Mouse (Mus musculus): Measurements from ENCODE around the gene Ccdc113. TPM values are rescaled to one million over a fixed set of nuclear protein-coding genes. Genes with fewer than 3 reads are reported as not detected.

Ccdc113 gene
- polyA plus RNA-seq, 1 experiment from 2014 or later = 2.4 TPM

DNA sequence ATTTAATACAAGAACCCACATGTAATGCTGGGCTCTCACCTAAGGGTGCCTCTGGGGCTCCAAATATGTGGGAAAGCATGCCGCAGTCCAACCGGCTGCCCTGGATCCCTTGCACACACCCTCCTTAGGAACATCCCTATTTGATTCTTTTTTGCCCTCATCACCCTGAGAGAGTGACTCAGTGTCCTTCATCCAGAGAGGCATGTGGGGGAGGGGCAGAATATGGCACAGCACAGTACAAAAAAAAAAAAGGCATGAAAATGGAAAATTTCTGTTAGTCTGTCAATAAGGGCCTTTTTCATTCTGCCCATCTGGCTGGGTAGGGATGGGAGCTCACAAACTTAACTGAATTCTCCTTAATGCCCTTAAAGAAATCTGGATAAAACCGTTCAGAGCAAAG lies 36.1 kb upstream of the Ccdc113 start:
- Histone ChIP-seq H3K9me3 (ENCODE audit: control insufficient read depth, low read length) (no peaks in the 10 kb centered on the region), H3K4me3 (ENCODE audit: control insufficient read depth in 1 of 2, insufficient read depth in 1 of 2, low read depth in 1 of 2, low read length in 2 of 2) (no peak overlapping the region), H3K27ac (replicated peaks in 1 of 2; ENCODE audit: control insufficient read depth in 1 of 2, insufficient read depth in 1 of 2, low read depth in 2 of 2, low read length in 2 of 2) (no peak overlapping the region), H3K4me1 (ENCODE audit: control insufficient read depth in 2 of 2, insufficient read depth in 2 of 2, low read length in 2 of 2) (no peaks in the 10 kb centered on the region), H3K27me3 (ENCODE audit: control insufficient read depth, insufficient read depth, low read length) (no peaks in the 10 kb centered on the region), H3K9ac (ENCODE audit: low read length) (no peak overlapping the region), H3K36me3 (ENCODE audit: control insufficient read depth, insufficient read depth, low read length) (no peaks in the 10 kb centered on the region), H3K4me2 (ENCODE audit: low read length) (no peak overlapping the region)
- ATAC-seq (ENCODE audit: insufficient number of reproducible peaks, insufficient read depth, low FRiP score, low read depth) = no peak
- WGBS = 75% methylated on average over 3 of the region's 3 CpGs

DNA sequence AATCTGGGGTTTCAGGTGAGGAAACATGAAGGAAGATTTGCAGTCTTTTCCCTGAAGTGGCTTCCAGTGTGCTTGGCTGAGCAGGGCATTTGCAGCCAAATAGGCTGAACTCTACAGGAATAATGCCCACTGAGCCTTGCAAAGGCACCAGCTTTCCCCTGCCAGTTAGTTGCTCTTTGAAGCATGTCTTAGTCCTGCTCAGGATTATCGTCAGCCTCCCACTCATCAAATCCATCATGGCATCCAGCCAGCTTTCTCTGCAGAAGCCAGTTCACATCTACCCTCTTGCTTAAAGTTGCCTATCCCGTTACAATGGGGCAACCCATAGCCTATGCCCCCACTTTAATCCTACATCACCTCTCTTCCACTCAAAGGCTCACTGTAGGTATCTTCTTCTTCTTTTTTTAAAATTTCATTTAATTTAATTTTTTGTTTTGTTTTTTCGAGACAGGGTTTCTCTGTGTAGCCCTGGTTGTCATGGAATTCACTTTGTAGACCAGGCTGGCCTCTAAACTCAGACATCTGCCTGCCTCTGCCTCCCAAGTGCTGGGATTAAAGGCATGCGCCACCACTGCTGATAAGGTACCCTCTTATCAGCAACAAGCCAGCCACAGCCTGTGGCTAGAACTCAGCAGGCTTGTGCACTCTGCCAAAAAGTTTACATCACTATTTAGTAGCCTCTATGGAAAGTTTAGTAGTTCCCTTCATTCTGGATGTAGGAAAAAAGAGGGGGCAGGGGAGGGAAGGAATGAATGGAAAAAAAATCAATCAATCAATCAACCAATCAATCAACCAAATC lies 34.4 kb upstream of the Ccdc113 start:
- no peak for ATAC-seq (ENCODE audit: insufficient number of reproducible peaks, insufficient read depth, low FRiP score, low read depth)
- 52% methylated on average over 4 of the region's 4 CpGs for WGBS

DNA sequence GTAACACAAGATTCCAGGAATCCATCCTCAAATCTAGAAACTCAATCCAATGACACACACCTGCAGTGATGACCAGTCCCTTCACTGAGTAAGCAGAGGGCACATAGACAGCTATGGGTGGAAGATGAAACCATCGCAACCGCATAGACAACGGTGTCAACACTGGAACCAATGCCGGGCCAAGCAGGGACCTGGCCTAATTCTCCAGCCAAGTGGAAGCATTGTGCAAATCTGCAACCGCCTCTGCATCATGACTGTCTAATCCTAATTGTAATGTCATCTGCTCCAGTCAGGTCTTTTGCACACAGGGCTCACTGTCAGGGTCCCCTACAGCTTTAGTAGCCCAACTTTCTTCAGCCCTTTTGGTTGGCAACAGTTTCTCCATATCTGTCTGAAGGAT lies 33.4 kb upstream of the Ccdc113 start:
- no peak for ATAC-seq (ENCODE audit: insufficient number of reproducible peaks, insufficient read depth, low FRiP score, low read depth)
- 95% methylated on average over 5 of the region's 5 CpGs for WGBS
- H3K36me3 ChIP-seq (ENCODE audit: control insufficient read depth, insufficient read depth, low read length) = no peaks in the 10 kb centered on the region
- H3K9ac ChIP-seq (ENCODE audit: low read length) = no peak overlapping the region
- no peaks in the 10 kb centered on the region for H3K9me3 ChIP-seq (ENCODE audit: control insufficient read depth, low read length)
- no peaks in the 10 kb centered on the region for H3K4me1 ChIP-seq (ENCODE audit: control insufficient read depth in 2 of 2, insufficient read depth in 2 of 2, low read length in 2 of 2)
- no peaks in the 10 kb centered on the region for H3K27me3 ChIP-seq (ENCODE audit: control insufficient read depth, insufficient read depth, low read length)
- no peak overlapping the region for H3K27ac ChIP-seq (replicated peaks in 1 of 2; ENCODE audit: control insufficient read depth in 1 of 2, insufficient read depth in 1 of 2, low read depth in 2 of 2, low read length in 2 of 2)
- H3K4me3 ChIP-seq (ENCODE audit: control insufficient read depth in 1 of 2, insufficient read depth in 1 of 2, low read depth in 1 of 2, low read length in 2 of 2) = no peak overlapping the region
- H3K4me2 ChIP-seq (ENCODE audit: low read length) = no peak overlapping the region

More for the DNA sequence above, 34.4 kb upstream of the Ccdc113 start:
- Histone ChIP-seq H3K9me3 (ENCODE audit: control insufficient read depth, low read length) (no peaks in the 10 kb centered on the region), H3K4me1 (ENCODE audit: control insufficient read depth in 2 of 2, insufficient read depth in 2 of 2, low read length in 2 of 2) (no peaks in the 10 kb centered on the region), H3K9ac (ENCODE audit: low read length) (no peak overlapping the region), H3K27ac (replicated peaks in 1 of 2; ENCODE audit: control insufficient read depth in 1 of 2, insufficient read depth in 1 of 2, low read depth in 2 of 2, low read length in 2 of 2) (no peak overlapping the region), H3K4me3 (ENCODE audit: control insufficient read depth in 1 of 2, insufficient read depth in 1 of 2, low read depth in 1 of 2, low read length in 2 of 2) (no peak overlapping the region), H3K36me3 (ENCODE audit: control insufficient read depth, insufficient read depth, low read length) (no peaks in the 10 kb centered on the region), H3K27me3 (ENCODE audit: control insufficient read depth, insufficient read depth, low read length) (no peaks in the 10 kb centered on the region), H3K4me2 (ENCODE audit: low read length) (no peak overlapping the region)

DNA sequence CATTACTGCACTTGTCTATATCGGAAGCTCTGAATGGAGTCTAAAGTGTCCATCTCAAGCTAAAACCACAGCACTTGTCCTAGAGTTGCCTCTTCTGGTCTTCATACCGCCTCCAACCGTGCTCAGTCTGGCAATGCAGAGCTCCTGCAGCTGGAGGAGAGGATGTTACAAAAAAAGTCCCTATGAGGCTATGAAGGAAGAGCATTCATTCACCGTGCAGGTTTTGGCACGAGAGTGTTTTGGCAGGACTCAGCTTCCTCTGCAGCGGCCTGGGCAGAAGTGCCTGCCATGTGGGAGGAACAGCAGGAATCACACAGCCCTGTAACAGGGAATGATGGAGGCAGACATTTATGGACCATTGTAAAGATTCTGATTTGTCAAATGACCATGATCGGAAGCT lies 31.5 kb upstream of the Ccdc113 start:
- ATAC-seq (ENCODE audit: insufficient number of reproducible peaks, insufficient read depth, low FRiP score, low read depth) = no peak
- Histone ChIP-seq H3K9me3 (ENCODE audit: control insufficient read depth, low read length) (no peaks in the 10 kb centered on the region), H3K27ac (replicated peaks in 1 of 2; ENCODE audit: control insufficient read depth in 1 of 2, insufficient read depth in 1 of 2, low read depth in 2 of 2, low read length in 2 of 2) (no peak overlapping the region), H3K27me3 (ENCODE audit: control insufficient read depth, insufficient read depth, low read length) (no peaks in the 10 kb centered on the region), H3K4me1 (ENCODE audit: control insufficient read depth in 2 of 2, insufficient read depth in 2 of 2, low read length in 2 of 2) (no peaks in the 10 kb centered on the region), H3K4me2 (ENCODE audit: low read length) (no peak overlapping the region), H3K4me3 (ENCODE audit: control insufficient read depth in 1 of 2, insufficient read depth in 1 of 2, low read depth in 1 of 2, low read length in 2 of 2) (no peak overlapping the region), H3K36me3 (ENCODE audit: control insufficient read depth, insufficient read depth, low read length) (no peaks in the 10 kb centered on the region), H3K9ac (ENCODE audit: low read length) (no peak overlapping the region)
- 69% methylated on average over 7 of the region's 7 CpGs for WGBS

DNA sequence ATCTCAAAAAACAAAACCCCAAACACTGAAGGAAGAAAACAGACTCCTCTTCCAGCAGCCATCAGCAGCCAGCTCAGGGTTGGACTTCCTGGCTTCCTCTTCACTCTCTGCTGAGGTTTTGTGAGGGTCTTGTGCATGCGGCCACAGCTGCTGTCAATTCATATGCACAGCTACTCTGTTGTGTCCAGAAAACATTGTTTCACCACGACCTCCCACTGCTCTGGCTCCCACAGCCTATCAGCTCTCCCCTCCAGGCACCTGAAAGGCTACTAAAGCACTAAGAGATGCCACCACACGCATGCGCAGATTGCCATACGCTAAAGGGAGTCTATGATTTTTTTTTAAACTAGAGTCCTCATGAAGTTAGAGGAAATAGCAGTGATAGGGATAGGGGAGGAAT lies 29.1 kb upstream of the Ccdc113 start:
- Histone ChIP-seq H3K4me1 (ENCODE audit: control insufficient read depth in 2 of 2, insufficient read depth in 2 of 2, low read length in 2 of 2) (no peaks in the 10 kb centered on the region), H3K9ac (ENCODE audit: low read length) (no peak overlapping the region), H3K36me3 (ENCODE audit: control insufficient read depth, insufficient read depth, low read length) (no peaks in the 10 kb centered on the region), H3K4me3 (ENCODE audit: control insufficient read depth in 1 of 2, insufficient read depth in 1 of 2, low read depth in 1 of 2, low read length in 2 of 2) (no peak overlapping the region), H3K27me3 (ENCODE audit: control insufficient read depth, insufficient read depth, low read length) (no peaks in the 10 kb centered on the region), H3K27ac (replicated peaks in 1 of 2; ENCODE audit: control insufficient read depth in 1 of 2, insufficient read depth in 1 of 2, low read depth in 2 of 2, low read length in 2 of 2) (no peak overlapping the region), H3K9me3 (ENCODE audit: control insufficient read depth, low read length) (no peaks in the 10 kb centered on the region), H3K4me2 (ENCODE audit: low read length) (no peak overlapping the region)
- 66% methylated on average over 5 of the region's 5 CpGs for WGBS
- no peak for ATAC-seq (ENCODE audit: insufficient number of reproducible peaks, insufficient read depth, low FRiP score, low read depth)

DNA sequence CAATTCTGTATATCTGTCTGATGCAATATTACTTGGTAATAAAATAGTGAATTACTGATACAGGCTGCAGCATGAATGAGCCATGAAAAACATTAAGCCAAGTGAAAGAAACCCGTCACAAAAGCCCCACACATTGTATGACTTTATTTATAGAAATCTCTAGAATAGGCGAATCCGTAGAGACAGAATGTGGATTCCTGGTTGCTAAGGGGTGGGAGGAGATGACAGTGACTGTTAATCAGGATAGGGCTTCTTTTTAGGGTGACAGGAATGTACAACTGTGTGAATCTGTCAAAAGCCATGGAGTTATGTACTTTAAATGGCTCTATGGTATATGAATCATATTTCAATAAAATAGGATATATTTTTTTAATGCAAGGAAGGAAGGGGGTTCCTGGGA lies 28.3 kb upstream of the Ccdc113 start:
- H3K4me1 ChIP-seq (ENCODE audit: control insufficient read depth in 2 of 2, insufficient read depth in 2 of 2, low read length in 2 of 2) = no peaks in the 10 kb centered on the region
- no peak overlapping the region for H3K4me3 ChIP-seq (ENCODE audit: control insufficient read depth in 1 of 2, insufficient read depth in 1 of 2, low read depth in 1 of 2, low read length in 2 of 2)
- no peak overlapping the region for H3K9ac ChIP-seq (ENCODE audit: low read length)
- no peaks in the 10 kb centered on the region for H3K27me3 ChIP-seq (ENCODE audit: control insufficient read depth, insufficient read depth, low read length)
- H3K36me3 ChIP-seq (ENCODE audit: control insufficient read depth, insufficient read depth, low read length) = no peaks in the 10 kb centered on the region
- H3K27ac ChIP-seq (replicated peaks in 1 of 2; ENCODE audit: control insufficient read depth in 1 of 2, insufficient read depth in 1 of 2, low read depth in 2 of 2, low read length in 2 of 2) = no peak overlapping the region
- H3K9me3 ChIP-seq (ENCODE audit: control insufficient read depth, low read length) = no peaks in the 10 kb centered on the region
- 76% methylated on average over 3 of the region's 3 CpGs for WGBS
- no peak overlapping the region for H3K4me2 ChIP-seq (ENCODE audit: low read length)
- no peak for ATAC-seq (ENCODE audit: insufficient number of reproducible peaks, insufficient read depth, low FRiP score, low read depth)

GRCm38 (mm10) chr8:95506245-95506644 lies 27.6 kb upstream of the Ccdc113 start:
- 66% methylated on average over 5 of the region's 5 CpGs for WGBS
- Histone ChIP-seq H3K27ac (replicated peaks in 1 of 2; ENCODE audit: control insufficient read depth in 1 of 2, insufficient read depth in 1 of 2, low read depth in 2 of 2, low read length in 2 of 2) (no peak overlapping the region), H3K4me3 (ENCODE audit: control insufficient read depth in 1 of 2, insufficient read depth in 1 of 2, low read depth in 1 of 2, low read length in 2 of 2) (no peak overlapping the region), H3K36me3 (ENCODE audit: control insufficient read depth, insufficient read depth, low read length) (no peaks in the 10 kb centered on the region), H3K9ac (ENCODE audit: low read length) (no peak overlapping the region), H3K9me3 (ENCODE audit: control insufficient read depth, low read length) (no peaks in the 10 kb centered on the region), H3K27me3 (ENCODE audit: control insufficient read depth, insufficient read depth, low read length) (no peaks in the 10 kb centered on the region), H3K4me1 (ENCODE audit: control insufficient read depth in 2 of 2, insufficient read depth in 2 of 2, low read length in 2 of 2) (no peaks in the 10 kb centered on the region), H3K4me2 (ENCODE audit: low read length) (no peak overlapping the region)
- no peak for ATAC-seq (ENCODE audit: insufficient number of reproducible peaks, insufficient read depth, low FRiP score, low read depth)

GRCm38 (mm10) chr8:95512257-95512656 lies 21.6 kb upstream of the Ccdc113 start:
- Histone ChIP-seq H3K9me3 (ENCODE audit: control insufficient read depth, low read length) (no peaks in the 10 kb centered on the region), H3K9ac (ENCODE audit: low read length) (no peak overlapping the region), H3K27me3 (ENCODE audit: control insufficient read depth, insufficient read depth, low read length) (no peaks in the 10 kb centered on the region), H3K36me3 (ENCODE audit: control insufficient read depth, insufficient read depth, low read length) (no peaks in the 10 kb centered on the region), H3K4me2 (ENCODE audit: low read length) (no peak overlapping the region), H3K27ac (replicated peaks in 1 of 2; ENCODE audit: control insufficient read depth in 1 of 2, insufficient read depth in 1 of 2, low read depth in 2 of 2, low read length in 2 of 2) (no peak overlapping the region), H3K4me3 (ENCODE audit: control insufficient read depth in 1 of 2, insufficient read depth in 1 of 2, low read depth in 1 of 2, low read length in 2 of 2) (no peak overlapping the region), H3K4me1 (ENCODE audit: control insufficient read depth in 2 of 2, insufficient read depth in 2 of 2, low read length in 2 of 2) (peaks cover 0 to 2% of the 10 kb centered on the region in 2 experiments; a peak in 2 of 4 replicates)
- WGBS = 64% methylated on average over 4 of the region's 4 CpGs
- ATAC-seq (ENCODE audit: insufficient number of reproducible peaks, insufficient read depth, low FRiP score, low read depth) = no peak
